Mouse (Mus musculus) liver, adult 2 months (tissue): ENCODE results near the gene Hspbap1. TPM values are rescaled to one million over a fixed set of nuclear protein-coding genes. Genes with fewer than 3 reads are reported as not detected.

ENCODE experiments used
- DNase-seq: peaks from one replicate; pipeline ENCODE4 v3.0.0-alpha.2; 2011; ENCODE audit warnings: low read depth, low spot score; ENCODE audit errors: extremely low read depth
- H3K27ac ChIP-seq: fragments of 200-500 bp; replicated peaks from 2 replicates; pipeline ENCODE4 v1.5.1; 2012; ENCODE audit warnings: low read depth, mild to moderate bottlenecking, control low read depth, inconsistent platforms, low read length; ENCODE audit not compliant: insufficient read depth
- H3K27me3 ChIP-seq: fragments of 200-500 bp; 2 replicates; pipeline ENCODE4 v1.6.1; 2012; ENCODE audit warnings: mild to moderate bottlenecking, moderate library complexity, low read length, inconsistent platforms; ENCODE audit not compliant: control insufficient read depth, insufficient read depth
- H3K36me3 ChIP-seq: fragments of 200-500 bp; 2 replicates; pipeline ENCODE4 v1.6.1; 2012; ENCODE audit warnings: low read length, inconsistent platforms; ENCODE audit not compliant: control insufficient read depth, insufficient read depth
- H3K4me1 ChIP-seq: fragments of 200-500 bp; 2 replicates; pipeline ENCODE4 v1.6.1; 2011; ENCODE audit warnings: low read length; ENCODE audit not compliant: control insufficient read depth, insufficient read depth
- H3K4me3 ChIP-seq: fragments of 200-500 bp; 2 replicates; pipeline ENCODE4 v1.5.1; 2011; ENCODE audit warnings: low read depth, mild to moderate bottlenecking, control low read depth, low read length, moderate library complexity; ENCODE audit not compliant: insufficient read depth
- H3K79me2 ChIP-seq: fragments of 200-500 bp; 2 replicates; pipeline ENCODE4 v1.6.1; 2012; ENCODE audit warnings: inconsistent platforms, mild to moderate bottlenecking, low read length, moderate library complexity; ENCODE audit not compliant: control insufficient read depth, insufficient read depth
- H3K9ac ChIP-seq: fragments of 200-500 bp; 2 replicates; pipeline ENCODE4 v1.6.1; 2012; ENCODE audit warnings: low read depth, mild to moderate bottlenecking, control low read depth, inconsistent platforms, low read length
- CTCF ChIP-seq: fragments of 200-500 bp; IDR thresholded peaks from 2 replicates; pipeline ENCODE4 v1.5.1; 2011; ENCODE audit warnings: low read depth, low read length, control low read depth
- POLR2A ChIP-seq: fragments of 200-500 bp; IDR thresholded peaks from 2 replicates; pipeline ENCODE4 v1.6.1; 2011; ENCODE audit warnings: low read length, control low read depth; ENCODE audit not compliant: insufficient read depth; ENCODE audit errors: extremely low read depth
- WGBS: fragments of 180-500 bp; shearing (Covaris S2); methylation state at CpG from one replicate; pipeline ENCODE4 v1.1.7; 2018; 5-methylcytosine and 5-hydroxymethylcytosine counted together
- polyA plus RNA-seq: library from polyadenylated mRNA; depleted of rRNA; stranded (reverse); fragments of >200 nt; gene quantifications from 2 replicates; pipeline ENCODE4 v1.2.3, GENCODE M21; 2012
- total RNA-seq: library from RNA; depleted of rRNA; stranded (reverse); fragments of >200 nt; gene quantifications from 2 replicates; pipeline ENCODE4 v1.2.3, GENCODE M21; 2014

Hspbap1 gene
- total and polyA plus RNA-seq, 2 experiments, result 1.7 to 2.0 TPM

DNA sequence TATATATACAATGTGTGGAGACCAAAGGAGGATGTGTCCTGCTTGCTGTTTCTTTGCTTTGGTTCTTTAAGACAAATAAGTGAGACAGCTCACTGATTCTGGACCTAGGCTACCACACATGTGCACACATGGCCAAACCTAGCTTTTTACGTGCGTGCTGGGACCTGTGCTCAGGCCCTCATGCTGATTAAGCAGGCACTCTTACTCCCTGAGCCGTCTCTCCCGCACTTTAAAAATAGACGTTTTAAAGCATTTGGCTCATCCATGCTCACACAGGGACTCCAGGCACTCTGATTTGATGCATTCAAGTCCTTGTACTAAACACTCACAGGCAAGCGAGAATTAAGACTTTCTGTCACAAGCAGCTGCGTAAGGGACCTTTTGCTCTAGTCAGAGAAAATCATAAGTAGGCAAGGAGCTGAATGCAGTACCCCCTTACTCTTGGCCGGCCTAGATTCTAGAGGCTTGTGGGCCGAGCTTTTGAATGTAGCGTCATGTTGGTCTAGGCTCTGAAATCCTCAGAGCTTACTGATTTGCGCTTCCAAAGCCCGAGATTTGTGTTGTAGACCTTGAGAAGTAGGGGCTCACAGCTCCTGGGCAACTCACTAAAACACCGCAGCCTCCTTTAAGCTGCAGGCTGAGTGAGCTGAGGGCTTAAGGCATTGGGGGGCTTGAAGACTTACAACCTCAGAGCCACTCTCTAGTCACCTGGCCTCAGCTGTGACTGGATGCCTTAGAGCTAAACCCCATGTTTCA is 12.5 kb downstream of the Hspbap1 start:
- no peaks in the 10 kb centered on the region for H3K27me3 ChIP-seq
- H3K4me1 ChIP-seq, result peaks cover 1% of the 10 kb centered on the region; the same call in 1 of the 2 replicates
- no peak overlapping the region for H3K4me3 ChIP-seq
- H3K27ac ChIP-seq, result no peak overlapping the region
- TF ChIP-seq POLR2A (no peak), CTCF (no peak)
- H3K79me2 ChIP-seq, result peaks cover 10% of the 10 kb centered on the region; the same call in 1 of the 2 replicates
- H3K36me3 ChIP-seq, result no peaks in the 10 kb centered on the region
- 90% methylated on average over 13 of the region's 13 CpGs for WGBS
- no peak for DNase-seq
- H3K9ac ChIP-seq, result no peak overlapping the region

DNA sequence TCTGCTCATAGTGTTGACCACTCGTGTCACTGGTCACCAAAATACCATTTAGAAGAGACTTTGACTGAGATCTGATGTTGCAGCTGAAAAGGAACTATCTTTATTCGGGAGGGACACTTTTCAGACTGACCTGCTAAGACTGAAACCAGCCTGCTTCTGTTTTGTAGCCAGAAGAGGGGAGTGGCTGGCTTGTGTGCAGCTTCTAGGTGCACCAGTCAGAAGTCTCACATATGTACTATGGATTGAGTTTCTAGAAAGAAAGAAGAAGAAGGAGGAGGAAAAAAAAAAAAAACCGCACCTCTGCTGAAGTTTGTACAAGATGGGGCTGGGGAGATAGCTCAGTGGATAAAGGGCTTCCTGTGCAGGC is 13.0 kb downstream of the Hspbap1 start:
- no peak for TF ChIP-seq CTCF
- TF ChIP-seq POLR2A, result no peak
- Histone ChIP-seq H3K4me3 (no peak overlapping the region), H3K36me3 (no peaks in the 10 kb centered on the region), H3K4me1 (peaks cover 3% of the 10 kb centered on the region; the same call in 1 of the 2 replicates), H3K79me2 (peaks cover 7% of the 10 kb centered on the region; the same call in 1 of the 2 replicates), H3K27me3 (no peaks in the 10 kb centered on the region), H3K27ac (no peak overlapping the region), H3K9ac (no peak overlapping the region)
- DNase-seq, result no peak
- 82% methylated on average over 3 of the region's 3 CpGs for WGBS

DNA sequence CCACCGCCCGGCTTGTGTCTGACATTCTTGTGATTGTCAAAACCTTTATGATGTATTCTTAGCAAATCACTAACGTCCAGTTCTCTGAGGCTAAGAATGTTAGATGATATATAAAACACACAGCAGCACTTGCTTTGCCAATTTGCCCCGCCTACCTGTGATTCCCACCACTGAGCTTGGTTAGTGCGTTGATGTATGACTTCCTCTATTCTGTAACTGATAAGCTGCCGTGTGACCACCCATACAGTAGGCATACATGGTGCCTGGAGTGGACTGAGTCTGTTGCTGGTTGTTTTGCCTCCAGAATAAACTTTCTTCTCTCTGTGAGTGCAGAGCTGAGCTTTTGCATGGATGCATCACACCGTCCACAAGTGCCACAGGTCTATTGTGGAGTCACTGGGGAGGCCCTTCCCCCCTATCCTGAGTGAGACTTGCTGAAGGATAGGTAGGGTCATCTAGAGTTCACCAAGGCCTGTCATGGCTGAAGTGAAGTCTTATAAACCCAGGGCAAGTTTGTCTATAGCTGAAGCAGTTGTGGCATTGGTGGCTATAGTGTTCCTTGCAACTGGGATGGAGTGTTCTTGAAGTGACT is 14.1 kb downstream of the Hspbap1 start:
- WGBS, result 81% methylated on average over 7 of the region's 7 CpGs
- DNase-seq, result no peak
- Histone ChIP-seq H3K27ac (no peak overlapping the region), H3K36me3 (no peaks in the 10 kb centered on the region), H3K79me2 (peaks cover 7% of the 10 kb centered on the region; the same call in 1 of the 2 replicates), H3K4me1 (peaks cover 3% of the 10 kb centered on the region; the same call in 1 of the 2 replicates), H3K9ac (no peak overlapping the region), H3K4me3 (no peak overlapping the region), H3K27me3 (no peaks in the 10 kb centered on the region)
- TF ChIP-seq POLR2A (no peak), CTCF (no peak)

DNA sequence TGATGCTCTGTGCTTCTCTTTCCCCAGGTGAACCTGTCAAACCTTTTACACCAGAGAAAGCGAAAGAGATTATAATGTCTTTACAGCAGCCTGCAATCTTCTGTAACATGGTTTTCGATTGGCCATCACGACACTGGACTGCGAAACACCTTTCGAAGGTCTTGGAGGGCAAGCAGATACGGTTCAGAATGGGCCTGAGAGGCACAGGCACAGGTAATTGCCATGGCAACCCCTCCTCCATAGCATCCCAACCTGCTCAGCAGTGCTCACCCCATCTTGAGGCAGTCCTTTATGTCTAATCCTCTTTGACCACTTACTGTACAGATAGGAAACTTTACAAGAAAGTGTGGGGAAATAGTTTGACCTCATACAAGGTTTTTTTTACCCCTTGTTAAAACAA is 17.0 kb downstream of the Hspbap1 start:
- no peak overlapping the region for H3K9ac ChIP-seq
- H3K4me1 ChIP-seq, result peaks cover 3% of the 10 kb centered on the region; the same call in 1 of the 2 replicates
- TF ChIP-seq CTCF (no peak), POLR2A (no peak)
- 79% methylated on average over 6 of the region's 6 CpGs for WGBS
- H3K27me3 ChIP-seq, result no peaks in the 10 kb centered on the region
- no peak overlapping the region for H3K4me3 ChIP-seq
- H3K36me3 ChIP-seq, result no peaks in the 10 kb centered on the region
- no peak overlapping the region for H3K27ac ChIP-seq
- no peak for DNase-seq
- peaks cover 7% of the 10 kb centered on the region; the same call in 1 of the 2 replicates for H3K79me2 ChIP-seq

- TF ChIP-seq POLR2A (no peak), CTCF (no peak)
- Histone ChIP-seq H3K27ac (no peak overlapping the region), H3K9ac (no peak overlapping the region), H3K36me3 (no peaks in the 10 kb centered on the region), H3K4me3 (no peak overlapping the region), H3K79me2 (peaks cover 4% of the 10 kb centered on the region; the same call in 1 of the 2 replicates), H3K27me3 (no peaks in the 10 kb centered on the region), H3K4me1 (peaks cover 3% of the 10 kb centered on the region; the same call in 1 of the 2 replicates)
- WGBS, result 78% methylated on average over 8 of the region's 8 CpGs
- DNase-seq, result peak; percentile 56
Observed at GRCm38 (mm10) chr16:35787568-35788189, 17.5 kb downstream of the Hspbap1 start.
